Mouse (Mus musculus): ENCODE measurements around the gene Txndc2. TPM values are rescaled to one million over a fixed set of nuclear protein-coding genes. Genes with fewer than 3 reads are reported as not detected.

Gene Txndc2
- total and polyA plus RNA-seq, 3 experiments: not detected

DNA sequence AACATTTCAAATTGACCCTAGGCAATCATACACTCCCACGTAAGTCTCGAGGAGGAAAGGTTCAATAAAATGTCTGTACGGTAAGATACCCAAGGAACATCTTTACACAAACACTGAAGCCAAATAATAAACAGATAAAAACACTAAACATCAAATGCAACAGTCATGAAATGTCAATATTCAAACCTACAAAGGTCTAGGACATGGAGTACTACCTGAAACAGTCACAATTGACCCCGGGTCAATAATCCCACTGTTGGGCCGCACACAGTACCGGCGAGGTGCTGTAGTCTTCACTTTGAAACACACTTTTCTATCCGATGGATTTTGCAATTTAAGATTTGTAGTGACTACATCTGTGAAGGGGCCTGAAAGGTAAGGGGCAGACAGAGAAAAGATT, 47.3 kb downstream of the Txndc2 start:
- no peak for DNase-seq (ENCODE audit: low read depth, low spot score)
- Histone ChIP-seq H3K27me3 (ENCODE audit: control insufficient read depth in 1 of 2, insufficient read depth in 2 of 2, low read length in 2 of 2) (no peaks in the 10 kb centered on the region), H3K9me3 (replicated peaks; ENCODE audit: insufficient read depth, low read length) (no peaks in the 10 kb centered on the region), H3K4me1 (ENCODE audit: control insufficient read depth in 1 of 2, insufficient read depth in 2 of 2, low read length in 2 of 2) (peaks cover 0 to 2% of the 10 kb centered on the region in 2 experiments; a peak in 2 of 4 replicates), H3K79me2 (ENCODE audit: control insufficient read depth, insufficient read depth, low read length, poor library complexity) (peaks cover 33% of the 10 kb centered on the region), H3K36me3 (ENCODE audit: control insufficient read depth in 1 of 2, insufficient read depth in 2 of 2, low read length in 2 of 2) (peaks cover 6 to 32% of the 10 kb centered on the region in 2 experiments), H3K27ac (ENCODE audit: control insufficient read depth, low read depth, low read length) (no peak overlapping the region), H3K9ac (ENCODE audit: control insufficient read depth, low read depth, low read length, poor library complexity, severe bottlenecking) (no peak overlapping the region), H3K4me3 (ENCODE audit: control insufficient read depth in 1 of 2, insufficient read depth in 1 of 2, low read depth in 2 of 2, low read length in 2 of 2) (no peak overlapping the region)
- TF ChIP-seq ETS1 (IDR thresholded peaks at IDR 0.05; ENCODE audit: low read depth, low read length) (no peak), TAL1 (IDR thresholded peaks at IDR 0.05; ENCODE audit: low read length) (no peak), EP300 (IDR thresholded peaks at IDR 0.05; ENCODE audit: low read depth in 1 of 2, low read length in 2 of 2) (no peak), SIN3A (IDR thresholded peaks at IDR 0.05; ENCODE audit: low read length) (no peak), NELFE (IDR thresholded peaks at IDR 0.05; ENCODE audit: low read depth, low read length) (no peak), RCOR1 (IDR thresholded peaks at IDR 0.05; ENCODE audit: low read depth, low read length) (no peak), ZMIZ1 (IDR thresholded peaks at IDR 0.05; ENCODE audit: low read depth, low read length) (no peak)

Other genes starting within 250 kb of the Txndc2 start
- gene Tmem232, start 101.4 kb downstream of the Txndc2 start, total RNA-seq (2012; rRNA removed): not detected in 2 replicates
- gene Tmem232, start 101.4 kb downstream of the Txndc2 start, polyA plus RNA-seq (2012; ENCODE audit: insufficient read depth in 1 of 2, insufficient read length in 2 of 2, low read depth in 1 of 2, low replicate concordance in 2 of 2, missing spikeins in 1 of 2): under 1 TPM in 1 of 2 experiments, not detected in 1; 0.04 TPM
- gene Vapa, start 28.6 kb downstream of the Txndc2 start, total RNA-seq (2012; rRNA removed): 56.7 and 60.2 TPM in 2 replicates
- gene Vapa, start 28.6 kb downstream of the Txndc2 start, polyA plus RNA-seq (2012; ENCODE audit: insufficient read depth in 1 of 2, insufficient read length in 2 of 2, low read depth in 1 of 2, low replicate concordance in 2 of 2, missing spikeins in 1 of 2): 100 to 1,000 TPM in 1 of 2 experiments, 10 to 100 TPM in 1; 85.3 to 507 TPM
- gene Rab31, start 130.6 kb upstream of the Txndc2 start, total RNA-seq (2012; rRNA removed): 17.9 and 25.7 TPM in 2 replicates
- gene Rab31, start 130.6 kb upstream of the Txndc2 start, polyA plus RNA-seq (2012; ENCODE audit: insufficient read depth in 1 of 2, insufficient read length in 2 of 2, low read depth in 1 of 2, low replicate concordance in 2 of 2, missing spikeins in 1 of 2): 10 to 100 TPM in 1 of 2 experiments, not detected in 1; 23.6 TPM
- gene Ppp4r1, start 140.4 kb upstream of the Txndc2 start, total RNA-seq (2012; rRNA removed): 21.8 and 27.4 TPM in 2 replicates
- gene Ppp4r1, start 140.4 kb upstream of the Txndc2 start, polyA plus RNA-seq (2012; ENCODE audit: insufficient read depth in 1 of 2, insufficient read length in 2 of 2, low read depth in 1 of 2, low replicate concordance in 2 of 2, missing spikeins in 1 of 2): 100 to 1,000 TPM in 1 of 2 experiments, 10 to 100 TPM in 1; 34.3 to 313 TPM
- 53.2 and 57.7 TPM in 2 replicates for gene Ralbp1, start 243.6 kb upstream of the Txndc2 start, total RNA-seq (2012; rRNA removed)
- 10 to 100 TPM in 1 of 2 experiments, not detected in 1; 69.6 TPM for gene Ralbp1, start 243.6 kb upstream of the Txndc2 start, polyA plus RNA-seq (2012; ENCODE audit: insufficient read depth in 1 of 2, insufficient read length in 2 of 2, low read depth in 1 of 2, low replicate concordance in 2 of 2, missing spikeins in 1 of 2)